In genomic region chr17:67140502-67140901, GRCm38 (mm10) we compare ENCODE assay signal across 9 mouse cellular contexts.
DNase-seq lines count a peak whose midpoint lies in the region; ATAC-seq lines count a peak whose summit lies in the region.
"Had no signal": no experiment of that assay in that cellular context is flagged by ENCODE, and none has a peak within 500 bp of the region (broad histone marks: within the 10 kb centered on the region; RNA-seq: fewer than 3 reads in every experiment).

No protein-coding gene starts in this region.

- H3K27ac ChIP-seq in hindbrain, embryonic 10.5 days, result no peak overlapping the region

- ATAC-seq in monocyte, adult 5-6 weeks (replicated peaks; ENCODE audit: insufficient number of reproducible peaks, low FRiP score, low TSS enrichment, poor library complexity, severe bottlenecking), result no peak

- no peaks in the 10 kb centered on the region for H3K4me1 ChIP-seq in hindbrain, embryonic 10.5 days (replicated peaks)

- peak; percentile 41 for DNase-seq in adrenal gland, postnatal 10 days
- no peak for DNase-seq in adrenal gland, adult 18-20 months (ENCODE audit: low spot score in 2 of 2)
- DNase-seq in kidney, adult 18-20 months, result peak; percentile 14
- no peak for DNase-seq in kidney, postnatal 14 days
- peak; percentile 28 for DNase-seq in thymus, postnatal 14 days
- DNase-seq in thymus, postnatal 0 days (ENCODE audit: low spot score), result no peak
- DNase-seq in hindbrain, embryonic 10.5 days (ENCODE audit: low spot score), result no peak

- no peak overlapping the region for H3K4me3 ChIP-seq in hindbrain, embryonic 10.5 days
- H3K4me3 ChIP-seq: myocyte had no signal

- no peaks in the 10 kb centered on the region for H3K27me3 ChIP-seq in hindbrain, embryonic 10.5 days (ENCODE audit: insufficient read depth, poor library complexity, severe bottlenecking)

- no peaks in the 10 kb centered on the region for H3K36me3 ChIP-seq in hindbrain, embryonic 10.5 days

- 32% methylated on average over 1 of the region's 1 CpGs for WGBS in hindbrain, embryonic 10.5 days

- no peaks in the 10 kb centered on the region for H3K9me3 ChIP-seq in hindbrain, embryonic 10.5 days

Comparison
In these comparisons a context has a peak if more than half of its experiments do, and no peak if none do; other contexts are left out.
1. DNase-seq: peak in adrenal gland, postnatal 10 days (single experiment), kidney, adult 18-20 months (single experiment) and thymus, postnatal 14 days (single experiment); none in adrenal gland, adult 18-20 months (0 of 2), kidney, postnatal 14 days (single experiment), thymus, postnatal 0 days (single experiment) and hindbrain, embryonic 10.5 days (single experiment).